Mouse (Mus musculus): Measurements from ENCODE around the gene Cpne8.

DNA sequence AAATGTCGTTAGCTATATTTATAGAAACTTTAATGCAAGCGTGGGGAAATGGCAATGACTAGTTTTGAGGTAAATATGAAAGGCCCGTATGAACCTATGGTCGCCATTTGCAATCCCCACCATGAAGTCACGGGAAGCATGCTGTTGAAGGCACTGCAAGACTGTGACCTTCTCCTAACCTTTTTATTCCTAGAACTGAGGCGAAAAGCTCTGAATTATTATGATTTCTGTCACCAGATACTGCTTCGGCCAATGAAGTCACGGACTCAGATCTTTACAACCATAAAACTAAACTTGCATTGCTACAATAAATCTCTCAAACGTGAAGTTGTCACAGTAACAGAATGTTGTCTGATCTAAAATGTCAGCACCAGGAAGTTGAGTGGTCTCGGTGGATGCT is 33.4 kb downstream of the Cpne8 start:
- no peak for TF ChIP-seq TAL1 (IDR thresholded peaks at IDR 0.05; ENCODE audit: low read length)
- no peak for TF ChIP-seq GATA1 (IDR thresholded peaks at IDR 0.05; ENCODE audit: low read length)

All from erythroblast, embryonic 14.5 days (primary cell).